Mouse (Mus musculus) testis, postnatal 14 days (tissue): ENCODE results near the gene Tmem102.

Source experiments
- DNase-seq: peaks from one replicate; pipeline ENCODE4 v3.0.0; 2021; ENCODE audit warnings: low spot score

Tmem102 gene

DNA sequence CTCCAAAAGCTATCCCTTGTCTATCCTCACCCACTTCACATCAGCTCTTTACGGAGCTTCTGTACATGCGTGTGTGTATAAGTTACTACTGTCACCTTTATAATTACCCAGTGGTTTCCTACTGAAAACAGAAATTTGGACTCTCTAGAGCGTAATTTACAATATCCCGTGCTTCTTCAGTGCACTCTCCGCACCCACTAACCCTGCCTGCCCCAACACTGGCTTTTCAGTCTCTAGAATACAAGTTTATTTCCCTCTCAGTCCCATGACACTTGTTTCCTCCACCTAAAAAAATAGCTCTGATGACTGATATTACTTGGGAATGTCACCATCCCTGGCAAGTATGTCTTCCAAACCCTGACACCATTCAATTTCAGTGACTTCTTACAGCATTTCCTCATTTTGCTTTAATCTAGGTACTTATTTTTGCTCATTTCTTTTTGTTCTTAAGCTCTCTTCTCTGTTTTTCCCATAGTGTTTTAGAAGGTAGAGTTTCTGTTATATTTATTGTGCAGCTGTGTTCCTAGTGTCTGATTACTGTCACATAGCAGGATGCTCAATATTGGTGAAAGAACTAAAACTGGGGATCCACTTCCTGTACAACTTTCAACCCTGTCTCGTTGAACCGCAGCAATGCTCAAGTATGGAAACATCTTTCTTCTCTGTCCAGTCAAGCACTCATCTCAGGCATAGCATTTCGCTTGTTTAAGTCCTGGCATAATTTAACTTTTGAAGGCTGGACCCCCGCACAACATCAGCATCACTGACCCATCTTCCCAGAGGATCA lies 47.9 kb downstream of the Tmem102 start:
- DNase-seq = no peak

GRCm38 (mm10) chr11:69754701-69755100 lies 50.7 kb downstream of the Tmem102 start:
- no peak for DNase-seq

GRCm38 (mm10) chr11:69754233-69754632 lies 51.2 kb downstream of the Tmem102 start:
- DNase-seq = no peak
